Mouse (Mus musculus): ENCODE measurements around the gene Tsg101.

- TF ChIP-seq USF1 (IDR thresholded peaks at IDR 0.05; ENCODE audit: low read depth): no peak
- TF ChIP-seq CTCF (IDR thresholded peaks at IDR 0.05; ENCODE audit: control insufficient read depth, insufficient read depth, insufficient read length): no peak
- TF ChIP-seq MYOD1 (IDR thresholded peaks at IDR 0.05; ENCODE audit: control insufficient read depth, insufficient read length, low read depth): no peak
Observed at GRCm38 (mm10) chr7:46931370-46931769, 11.6 kb upstream of the Tsg101 start.
